Mouse (Mus musculus) E14TG2a.4 (cell line): ENCODE measurements at regions not wholly inside any gene's neighbourhood (a gene's known extent, or its start where the extent isn't known, plus 50 kb on each side); places are given as distances from the start of the nearest gene placed in this dataset.

Source experiments
- CTCF ChIP-seq: conservative IDR thresholded peaks from 2 replicates; pipeline ENCODE4 v1.5.1; 2014; ENCODE audit warnings: low read length
- NANOG ChIP-seq: IDR thresholded peaks from 2 replicates; pipeline ENCODE4 v1.6.1; 2014; ENCODE audit warnings: borderline replicate concordance, low read length, mixed read lengths
- POU5F1 ChIP-seq: IDR thresholded peaks from 2 replicates; pipeline ENCODE4 v1.6.1; 2014; ENCODE audit warnings: low read length, borderline replicate concordance

DNA sequence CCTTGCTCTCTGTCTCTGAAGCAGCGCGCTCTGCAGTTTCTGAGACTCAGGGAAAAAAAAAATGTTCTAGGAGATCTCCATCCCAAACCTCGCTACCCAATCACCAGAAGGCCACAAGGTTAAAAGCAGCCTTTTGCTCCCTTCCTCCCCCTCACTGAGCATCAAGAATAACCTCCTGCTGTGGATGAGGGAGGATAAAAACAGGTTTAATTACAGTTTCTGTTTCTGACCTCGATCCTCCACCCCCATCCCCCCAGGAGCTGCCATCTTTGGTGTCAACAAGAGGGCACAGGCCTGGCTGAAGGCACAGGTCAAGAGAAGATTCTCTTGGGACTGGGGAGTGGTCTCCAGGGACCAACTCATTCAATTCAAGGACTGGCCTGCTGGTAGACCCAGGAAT lies 613.0 kb upstream of the Adam5 start:
- no peak for TF ChIP-seq CTCF
- TF ChIP-seq POU5F1, result no peak
- TF ChIP-seq NANOG, result no peak; the same call in 1 of the 2 replicates
